Mouse (Mus musculus) thymus, adult 2 months (tissue): ENCODE results near the gene Myh11. TPM values are rescaled to one million over a fixed set of nuclear protein-coding genes. Genes with fewer than 3 reads are reported as not detected.

ENCODE experiments used
- DNase-seq: peaks from one replicate; pipeline ENCODE4 v3.0.0; 2021
- H3K27ac ChIP-seq: fragments of 200-500 bp; 2 replicates; pipeline ENCODE4 v1.5.1; 2012; ENCODE audit warnings: low read length, control low read depth; ENCODE audit not compliant: control insufficient read depth, insufficient read depth
- H3K27me3 ChIP-seq: fragments of 200-500 bp; 2 replicates; pipeline ENCODE4 v1.6.1; 2012; ENCODE audit warnings: mild to moderate bottlenecking, low read length, moderate library complexity, mixed read lengths; ENCODE audit not compliant: control insufficient read depth, insufficient read depth
- H3K36me3 ChIP-seq: fragments of 200-500 bp; 2 replicates; pipeline ENCODE4 v1.6.1; 2012; ENCODE audit warnings: mild to moderate bottlenecking, low read length, moderate library complexity; ENCODE audit not compliant: control insufficient read depth, insufficient read depth
- H3K4me1 ChIP-seq: fragments of 200-500 bp; replicated peaks from 2 replicates; pipeline ENCODE4 v1.6.1; 2012; ENCODE audit warnings: low read length; ENCODE audit not compliant: control insufficient read depth, insufficient read depth
- H3K4me3 ChIP-seq: fragments of 200-500 bp; 2 replicates; pipeline ENCODE4 v1.5.1; 2012; ENCODE audit warnings: mild to moderate bottlenecking, low read length, control low read depth, moderate library complexity; ENCODE audit not compliant: control insufficient read depth, insufficient read depth
- CTCF ChIP-seq: fragments of 200-500 bp; IDR thresholded peaks from 2 replicates; pipeline ENCODE4 v1.5.1; 2012; ENCODE audit warnings: mild to moderate bottlenecking, control low read depth, low read length, moderate library complexity, borderline replicate concordance; ENCODE audit not compliant: control insufficient read depth, poor library complexity, insufficient read depth; ENCODE audit errors: extremely low read depth
- POLR2A ChIP-seq: fragments of 200-500 bp; IDR thresholded peaks from 2 replicates; pipeline ENCODE4 v1.6.1; 2012; ENCODE audit warnings: mild to moderate bottlenecking, low read length, control low read depth, moderate library complexity; ENCODE audit not compliant: control insufficient read depth, poor library complexity, insufficient read depth; ENCODE audit errors: extremely low read depth
- WGBS: fragments of 180-500 bp; shearing (Covaris S2); methylation state at CpG from one replicate; pipeline ENCODE4 v1.1.7; 2018; 5-methylcytosine and 5-hydroxymethylcytosine counted together
- polyA plus RNA-seq: library from polyadenylated mRNA; depleted of rRNA; stranded (reverse); fragments of >200 nt; gene quantifications from 2 replicates; pipeline ENCODE4 v1.2.3, GENCODE M21; 2012

Gene Myh11
- polyA plus RNA-seq, 1 experiment, result 5.2 TPM

DNA sequence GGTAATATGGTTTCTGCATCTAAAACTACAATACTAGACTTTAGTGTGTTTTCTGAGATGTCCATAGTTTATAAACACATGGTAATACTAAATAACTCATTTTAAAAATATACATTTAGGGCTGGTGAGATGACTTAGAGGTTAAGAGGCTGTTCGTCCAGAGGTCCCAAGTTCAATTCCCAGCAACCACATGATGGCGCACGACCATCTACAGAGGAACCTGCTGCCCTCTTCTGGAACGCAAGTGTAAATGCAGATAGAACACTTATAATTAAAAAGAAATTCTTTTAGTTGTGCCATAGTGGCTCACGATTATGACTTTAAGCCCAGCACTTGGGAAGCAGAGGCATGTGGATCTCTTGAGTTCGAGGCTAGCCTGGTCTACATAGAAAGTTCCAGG lies 20.2 kb upstream of the Myh11 start:
- no peak overlapping the region for H3K27ac ChIP-seq
- WGBS, result 63% methylated on average over 6 of the region's 6 CpGs
- TF ChIP-seq POLR2A, result no peak
- TF ChIP-seq CTCF, result no peak
- H3K36me3 ChIP-seq, result peaks cover 13% of the 10 kb centered on the region
- H3K4me3 ChIP-seq, result no peak overlapping the region
- no peaks in the 10 kb centered on the region for H3K4me1 ChIP-seq
- H3K27me3 ChIP-seq, result no peaks in the 10 kb centered on the region
- DNase-seq, result peak; percentile 45

GRCm38 (mm10) chr16:14309833-14310232 lies 18.7 kb upstream of the Myh11 start:
- Histone ChIP-seq H3K4me1 (no peaks in the 10 kb centered on the region), H3K27me3 (no peaks in the 10 kb centered on the region), H3K4me3 (no peak overlapping the region), H3K36me3 (peaks cover 13% of the 10 kb centered on the region), H3K27ac (no peak overlapping the region)
- TF ChIP-seq CTCF (no peak), POLR2A (no peak)
- no peak for DNase-seq
- 60% methylated on average over 3 of the region's 3 CpGs for WGBS

DNA sequence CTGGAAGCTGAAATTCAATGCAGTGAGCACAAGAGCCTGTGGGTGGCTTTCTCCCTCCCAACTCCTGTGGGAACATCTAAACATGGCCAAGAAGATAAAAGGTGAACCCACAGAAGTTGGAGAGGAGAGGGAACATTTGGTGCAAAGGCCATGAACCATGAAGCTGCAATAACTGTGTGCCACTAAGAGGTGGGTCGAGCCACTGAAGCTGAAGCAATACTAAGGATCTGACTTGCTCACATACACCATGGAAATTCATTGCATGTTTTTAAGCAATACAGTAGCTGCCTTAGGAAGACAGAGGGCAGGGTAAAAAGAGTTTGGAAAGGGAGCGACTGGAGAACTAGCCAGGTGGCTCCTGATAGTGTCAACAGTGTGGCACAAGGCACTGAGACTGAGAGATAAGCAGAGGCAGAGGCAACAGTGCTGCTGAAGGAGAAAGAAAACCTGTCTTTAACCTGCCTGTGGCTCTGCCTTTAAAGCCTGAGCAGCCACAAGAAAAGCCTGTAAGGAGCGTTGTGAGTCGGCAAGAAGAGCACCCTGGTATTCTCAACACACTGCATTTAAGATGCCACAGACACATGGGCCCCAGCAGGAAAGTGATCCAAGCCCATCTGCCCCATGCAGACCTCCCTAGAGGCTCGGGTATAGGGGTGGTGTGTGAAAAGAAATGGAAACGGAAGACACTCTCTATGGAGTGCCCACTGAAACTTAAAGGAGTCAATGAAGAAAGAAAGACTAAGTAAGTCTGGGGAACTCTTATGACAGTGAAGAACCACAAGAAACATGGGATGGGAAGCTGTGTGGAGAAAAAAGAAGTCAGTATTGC lies 17.3 kb upstream of the Myh11 start:
- no peak overlapping the region for H3K4me3 ChIP-seq
- H3K36me3 ChIP-seq, result peaks cover 18% of the 10 kb centered on the region
- no peaks in the 10 kb centered on the region for H3K27me3 ChIP-seq
- TF ChIP-seq POLR2A (no peak), CTCF (no peak)
- H3K27ac ChIP-seq, result no peak overlapping the region
- H3K4me1 ChIP-seq, result no peaks in the 10 kb centered on the region
- DNase-seq, result no peak
- WGBS, result 80% methylated on average over 6 of the region's 6 CpGs

DNA sequence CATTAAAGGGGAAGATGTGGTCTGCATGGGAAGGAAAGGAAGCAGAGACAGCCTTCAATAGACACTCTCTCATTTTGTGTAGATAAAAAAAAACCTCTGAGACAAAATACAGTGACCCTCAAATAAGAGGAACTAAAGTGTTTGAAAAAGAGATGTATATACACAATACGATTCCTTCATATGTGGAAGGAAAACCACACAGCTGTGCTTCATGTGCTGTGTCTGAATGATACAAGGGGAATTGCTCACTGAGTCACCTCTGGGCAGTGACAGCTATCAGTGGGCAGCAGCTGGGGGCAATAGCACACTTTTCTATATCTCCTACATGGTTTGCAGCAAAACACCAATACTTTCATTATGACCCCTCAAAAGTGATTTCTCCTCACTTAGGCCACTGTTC lies 16.2 kb upstream of the Myh11 start:
- TF ChIP-seq POLR2A, result no peak
- no peak for TF ChIP-seq CTCF
- 100% methylated on average over 1 of the region's 1 CpGs for WGBS
- Histone ChIP-seq H3K4me1 (no peaks in the 10 kb centered on the region), H3K4me3 (no peak overlapping the region), H3K27ac (no peak overlapping the region), H3K27me3 (no peaks in the 10 kb centered on the region), H3K36me3 (peaks cover 18% of the 10 kb centered on the region)
- no peak for DNase-seq

GRCm38 (mm10) chr16:14306451-14306850 lies 15.3 kb upstream of the Myh11 start:
- H3K27ac ChIP-seq, result no peak overlapping the region
- H3K36me3 ChIP-seq, result peaks cover 16% of the 10 kb centered on the region
- no peak overlapping the region for H3K4me3 ChIP-seq
- H3K27me3 ChIP-seq, result no peaks in the 10 kb centered on the region
- DNase-seq, result no peak
- TF ChIP-seq CTCF (no peak), POLR2A (no peak)
- 98% methylated on average over 1 of the region's 1 CpGs for WGBS
- H3K4me1 ChIP-seq, result no peaks in the 10 kb centered on the region

DNA sequence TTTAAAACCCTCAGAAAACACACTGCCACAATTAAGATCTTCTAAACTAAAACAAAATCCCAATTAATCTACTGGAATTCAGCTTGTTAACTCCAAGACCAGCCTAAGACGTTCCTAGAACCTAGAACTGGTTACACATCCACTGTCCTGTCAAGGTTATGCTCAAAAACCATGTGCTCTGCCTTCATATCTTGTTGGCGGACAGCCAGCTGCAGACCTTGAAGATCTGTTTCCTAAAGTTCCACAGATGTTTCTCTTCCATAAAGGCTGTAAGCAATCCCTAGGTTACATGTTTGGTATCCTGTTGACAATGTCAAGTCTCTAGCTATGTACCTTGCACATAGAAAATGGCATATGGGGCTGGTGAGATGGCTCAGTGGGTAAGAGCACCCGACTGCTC lies 13.6 kb upstream of the Myh11 start:
- Histone ChIP-seq H3K27me3 (no peaks in the 10 kb centered on the region), H3K4me3 (no peak overlapping the region), H3K36me3 (peaks cover 26% of the 10 kb centered on the region), H3K27ac (no peak overlapping the region), H3K4me1 (no peaks in the 10 kb centered on the region)
- 96% methylated on average over 3 of the region's 3 CpGs for WGBS
- DNase-seq, result no peak
- TF ChIP-seq POLR2A, result no peak
- TF ChIP-seq CTCF, result no peak

DNA sequence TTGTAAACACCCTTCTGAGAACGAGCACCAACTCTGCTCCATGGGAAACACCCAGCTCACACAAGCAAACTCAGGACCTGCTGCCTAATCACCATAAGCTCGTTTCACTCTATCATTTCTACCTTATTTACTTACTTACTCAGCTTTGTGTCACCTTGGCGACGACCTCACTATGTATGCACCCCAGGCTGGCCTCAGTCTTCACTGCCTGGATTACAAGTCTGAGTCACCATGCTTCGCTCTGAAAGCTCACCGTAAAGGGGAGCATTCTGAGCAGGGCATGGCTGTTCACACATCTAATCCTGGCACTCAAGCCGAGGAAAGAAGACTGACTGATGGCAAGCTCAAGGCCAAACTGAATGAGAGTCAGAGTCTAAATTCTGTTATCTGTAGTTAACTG lies 12.5 kb upstream of the Myh11 start:
- Histone ChIP-seq H3K4me3 (no peak overlapping the region), H3K27me3 (no peaks in the 10 kb centered on the region), H3K27ac (no peak overlapping the region), H3K36me3 (peaks cover 34% of the 10 kb centered on the region), H3K4me1 (no peaks in the 10 kb centered on the region)
- TF ChIP-seq POLR2A (no peak), CTCF (no peak)
- 96% methylated on average over 7 of the region's 7 CpGs for WGBS
- DNase-seq, result no peak

DNA sequence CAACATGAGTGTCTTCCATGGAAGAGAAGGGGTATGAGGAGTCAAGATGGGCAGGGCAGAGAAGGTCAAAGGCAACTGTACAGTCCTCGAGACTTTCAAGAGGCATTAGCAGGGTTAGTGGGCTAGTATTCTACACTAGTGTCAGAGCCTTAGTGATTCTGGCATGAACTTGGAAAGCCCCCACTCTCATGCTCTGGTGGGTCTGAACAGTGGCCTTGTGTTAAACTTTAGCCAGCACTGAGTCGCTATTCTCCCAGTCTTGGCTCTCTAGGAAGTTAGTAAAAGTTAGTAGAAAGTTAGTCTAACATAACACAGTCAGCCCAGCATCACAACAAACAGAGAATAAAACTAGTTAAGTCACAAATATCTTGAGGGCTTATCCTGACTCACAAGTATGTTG lies 12.0 kb upstream of the Myh11 start:
- TF ChIP-seq POLR2A (no peak), CTCF (no peak)
- peaks cover 34% of the 10 kb centered on the region for H3K36me3 ChIP-seq
- no peak overlapping the region for H3K27ac ChIP-seq
- no peak for DNase-seq
- no peak overlapping the region for H3K4me3 ChIP-seq
- no peaks in the 10 kb centered on the region for H3K27me3 ChIP-seq
- 96% methylated on average over 2 of the region's 2 CpGs for WGBS
- H3K4me1 ChIP-seq, result no peaks in the 10 kb centered on the region
